Mouse (Mus musculus): ENCODE results near the gene Blmh. TPM values are rescaled to one million over a fixed set of nuclear protein-coding genes. Genes with fewer than 3 reads are reported as not detected.

Blmh gene
- 54.2 and 56.1 TPM in 2 replicates for total RNA-seq (2021)
- long read RNA-seq, experiment 1, transcript Blmh-201 (12 exons, 2,497 nt) = major isoform, 31 of 35 reads
- long read RNA-seq, experiment 1, partial matches to known transcripts = 3 of 35 reads
- long read RNA-seq, experiment 1, other reads (novel, unspliced or antisense) = 1 of 35 reads
- long read RNA-seq, experiment 2, transcript Blmh-201 (12 exons, 2,497 nt) = major isoform, 23 of 26 reads
- long read RNA-seq, experiment 2, partial matches to known transcripts = 2 of 26 reads
- long read RNA-seq, experiment 2, other reads (novel, unspliced or antisense) = 1 of 26 reads

GRCm38 (mm10) chr11:76924759-76925236, at the start of gene Blmh:
Gene Blmh (plus strand): TSS chr11:76924809.
- peak; percentile 39 for DNase-seq

GRCm38 (mm10) chr11:76879816-76880215, 44.8 kb upstream of the Blmh start:
- no peak for DNase-seq

GRCm38 (mm10) chr11:76884451-76884850, 40.2 kb upstream of the Blmh start:
- DNase-seq = no peak

GRCm38 (mm10) chr11:76889339-76890164, 35.1 kb upstream of the Blmh start:
- DNase-seq = peak; percentile 72

- DNase-seq = no peak
These were observed 33.4 kb upstream of the Blmh start for GRCm38 (mm10) chr11:76891171-76891570.

- DNase-seq = no peak
These were observed 32.8 kb upstream of the Blmh start for GRCm38 (mm10) chr11:76891738-76892349.

GRCm38 (mm10) chr11:76892972-76893371, 31.6 kb upstream of the Blmh start:
- DNase-seq = no peak

GRCm38 (mm10) chr11:76893570-76893969, 31.0 kb upstream of the Blmh start:
- DNase-seq = peak; percentile 57

GRCm38 (mm10) chr11:76894240-76894639, 30.4 kb upstream of the Blmh start:
- peak; percentile 70 for DNase-seq

GRCm38 (mm10) chr11:76896360-76896759, 28.2 kb upstream of the Blmh start:
- no peak for DNase-seq

GRCm38 (mm10) chr11:76897126-76897525, 27.5 kb upstream of the Blmh start:
- no peak for DNase-seq

GRCm38 (mm10) chr11:76897871-76898270, 26.7 kb upstream of the Blmh start:
- peak; percentile 36 for DNase-seq

GRCm38 (mm10) chr11:76898751-76899150, 25.9 kb upstream of the Blmh start:
- no peak for DNase-seq

GRCm38 (mm10) chr11:76899758-76900738, 24.6 kb upstream of the Blmh start:
- peak; percentile 73 for DNase-seq

- DNase-seq = no peak
These were observed 22.8 kb upstream of the Blmh start, which contains the start of gene Tmigd1 for GRCm38 (mm10) chr11:76901579-76902361. Gene Tmigd1 (plus strand): TSS chr11:76902159.

- no peak for DNase-seq
These were observed 20.3 kb upstream of the Blmh start for GRCm38 (mm10) chr11:76904340-76904739.

- DNase-seq = no peak
These were observed 16.0 kb upstream of the Blmh start for GRCm38 (mm10) chr11:76908651-76909050.

GRCm38 (mm10) chr11:76911325-76912054, 13.1 kb upstream of the Blmh start:
- no peak for DNase-seq

- DNase-seq = no peak
These were observed 12.6 kb upstream of the Blmh start for GRCm38 (mm10) chr11:76912055-76912395.

GRCm38 (mm10) chr11:76914366-76914765, 10.2 kb upstream of the Blmh start:
- DNase-seq = no peak
